Mouse (Mus musculus) lung, adult 2 months (tissue): Measurements from ENCODE around the gene Apoo.
"Not testable (repeated sequence)": the region's sequence is repeated elsewhere in the genome, so short reads cannot be mapped to it uniquely, and the experiment has no call there.

Experiments
- CTCF ChIP-seq: fragments of 200-500 bp; IDR thresholded peaks from 2 replicates; pipeline ENCODE4 v1.5.1; 2011; ENCODE audit warnings: mild to moderate bottlenecking, low read length, control low read depth; ENCODE audit not compliant: insufficient read depth
- POLR2A ChIP-seq: fragments of 200-500 bp; IDR thresholded peaks from 2 replicates; pipeline ENCODE4 v1.6.1; 2011; ENCODE audit warnings: low read depth, mild to moderate bottlenecking, control low read depth, low read length, borderline replicate concordance; ENCODE audit errors: extremely low read depth

GRCm38 (mm10) chrX:94445427-94445826 lies 78.5 kb downstream of the Apoo start:
- not testable (repeated sequence) for TF ChIP-seq CTCF, POLR2A
